Mouse (Mus musculus) heart, adult 2 months (tissue): ENCODE measurements at regions not wholly inside any gene's neighbourhood (a gene's known extent, or its start where the extent isn't known, plus 50 kb on each side); places are given as distances from the start of the nearest gene placed in this dataset.
A peak's percentile ranks its signal among the peaks of the same experiment; 100 is the strongest.

Source experiments
- DNase-seq, 2 experiments: peaks; one replicate each; pipeline ENCODE4 v3.0.0; 2021
- H3K27ac ChIP-seq: fragments of 200-600 bp; 2 replicates; pipeline ENCODE4 v1.8.1; 2022
- H3K27me3 ChIP-seq: fragments of 200-500 bp; 2 replicates; pipeline ENCODE4 v1.6.1; 2012; ENCODE audit warnings: mild to moderate bottlenecking, low read length, inconsistent platforms, mixed read lengths; ENCODE audit not compliant: control insufficient read depth, insufficient read depth
- H3K36me3 ChIP-seq: fragments of 200-500 bp; 2 replicates; pipeline ENCODE4 v1.6.1; 2012; ENCODE audit warnings: low read length, inconsistent platforms; ENCODE audit not compliant: control insufficient read depth, insufficient read depth
- H3K4me1 ChIP-seq: fragments of 200-500 bp; 2 replicates; pipeline ENCODE4 v1.6.1; 2011; ENCODE audit warnings: low read length; ENCODE audit not compliant: control insufficient read depth, insufficient read depth
- H3K4me3 ChIP-seq: fragments of 200-600 bp; 2 replicates; pipeline ENCODE4 v1.8.1; 2022
- H3K79me2 ChIP-seq: fragments of 200-500 bp; replicated peaks from 2 replicates; pipeline ENCODE4 v1.6.1; 2012; ENCODE audit warnings: mild to moderate bottlenecking, inconsistent platforms, low read length, moderate library complexity, mixed read lengths; ENCODE audit not compliant: control insufficient read depth, insufficient read depth
- H3K9ac ChIP-seq: fragments of 200-500 bp; 2 replicates; pipeline ENCODE4 v1.6.1; 2012; ENCODE audit warnings: low read depth, mild to moderate bottlenecking, control low read depth, inconsistent platforms, low read length, mixed read lengths
- CTCF ChIP-seq: fragments of 200-600 bp; IDR thresholded peaks from 2 replicates; pipeline ENCODE4 v1.8.1; 2022; ENCODE audit warnings: antibody characterized with exemption, mild to moderate bottlenecking, moderate library complexity
- EP300 ChIP-seq: fragments of 200-500 bp; IDR thresholded peaks from 2 replicates; pipeline ENCODE4 v1.6.1; 2011; ENCODE audit warnings: low read depth, low read length, control low read depth; ENCODE audit not compliant: insufficient read depth
- POLR2A ChIP-seq: fragments of 200-500 bp; IDR thresholded peaks from 2 replicates; pipeline ENCODE4 v1.6.1; 2011; ENCODE audit warnings: mild to moderate bottlenecking, low read depth, low read length, control low read depth; ENCODE audit not compliant: insufficient read depth
- WGBS: fragments of 180-500 bp; shearing (Covaris S2); methylation state at CpG from one replicate; pipeline ENCODE4 v1.1.7; 2018; 5-methylcytosine and 5-hydroxymethylcytosine counted together
- intact Hi-C: fragments of 180-260 bp; cut with DNase I; formaldehyde crosslinking; loops from one replicate; pipeline ENCODE4 v1.15.1; 2025

- no peaks in the 10 kb centered on the region for H3K27me3 ChIP-seq
- TF ChIP-seq POLR2A (no peak), CTCF (no peak), EP300 (no peak)
- H3K36me3 ChIP-seq, result no peaks in the 10 kb centered on the region
- no peak overlapping the region for H3K27ac ChIP-seq
- H3K9ac ChIP-seq, result no peak overlapping the region
- no peaks in the 10 kb centered on the region for H3K79me2 ChIP-seq
- H3K4me1 ChIP-seq, result no peaks in the 10 kb centered on the region
- H3K4me3 ChIP-seq, result no peak overlapping the region
- WGBS, result 11% methylated on average over 6 of the region's 6 CpGs
- intact Hi-C loops, result no loop called here
- no peak for DNase-seq
Measured at GRCm38 (mm10) chr9:74021339-74021738, 52.6 kb upstream of the Unc13c start.

GRCm38 (mm10) chr9:74023922-74024321 is 55.2 kb upstream of the Unc13c start:
- TF ChIP-seq CTCF (no peak), POLR2A (no peak)
- no peak overlapping the region for H3K9ac ChIP-seq
- WGBS, result 57% methylated on average over 3 of the region's 3 CpGs

GRCm38 (mm10) chr9:74026131-74026530 is 57.4 kb upstream of the Unc13c start:
- H3K9ac ChIP-seq, result no peak overlapping the region
- intact Hi-C loops, result no loop called here

More at GRCm38 (mm10) chr9:74023922-74024321, 55.2 kb upstream of the Unc13c start:
- H3K79me2 ChIP-seq, result no peaks in the 10 kb centered on the region
- no peaks in the 10 kb centered on the region for H3K36me3 ChIP-seq
- DNase-seq, result no peak
- H3K27me3 ChIP-seq, result no peaks in the 10 kb centered on the region
- no peak overlapping the region for H3K4me3 ChIP-seq
- intact Hi-C loops, result no loop called here
- no peak overlapping the region for H3K27ac ChIP-seq
- no peaks in the 10 kb centered on the region for H3K4me1 ChIP-seq

GRCm38 (mm10) chr9:74028438-74028837 is 59.7 kb upstream of the Unc13c start:
- 53% methylated on average over 1 of the region's 1 CpGs for WGBS
- no peak for DNase-seq
- intact Hi-C loops, result no loop called here

More at GRCm38 (mm10) chr9:74026131-74026530, 57.4 kb upstream of the Unc13c start:
- Histone ChIP-seq H3K36me3 (no peaks in the 10 kb centered on the region), H3K4me1 (no peaks in the 10 kb centered on the region), H3K4me3 (no peak overlapping the region), H3K79me2 (no peaks in the 10 kb centered on the region), H3K27ac (no peak overlapping the region), H3K27me3 (no peaks in the 10 kb centered on the region)
- WGBS, result 51% methylated on average over 3 of the region's 3 CpGs
- no peak for DNase-seq
- TF ChIP-seq CTCF (no peak), EP300 (no peak), POLR2A (no peak)

GRCm38 (mm10) chr9:74045936-74046335 is 64.2 kb upstream of the Wdr72 start:
- TF ChIP-seq EP300, result no peak
- TF ChIP-seq CTCF, result no peak
- TF ChIP-seq POLR2A, result no peak
- 23% methylated on average over 3 of the region's 3 CpGs for WGBS
- DNase-seq, result peak; percentile 18 to 36
- Histone ChIP-seq H3K27ac (no peak overlapping the region), H3K79me2 (no peaks in the 10 kb centered on the region), H3K4me1 (no peaks in the 10 kb centered on the region), H3K4me3 (no peak overlapping the region), H3K27me3 (no peaks in the 10 kb centered on the region), H3K9ac (no peak overlapping the region), H3K36me3 (no peaks in the 10 kb centered on the region)
- intact Hi-C loops, result no loop called here

More at GRCm38 (mm10) chr9:74028438-74028837, 59.7 kb upstream of the Unc13c start:
- TF ChIP-seq CTCF (peak; percentile 73), EP300 (no peak)
- no peaks in the 10 kb centered on the region for H3K4me1 ChIP-seq
- no peak overlapping the region for H3K9ac ChIP-seq
- no peak overlapping the region for H3K27ac ChIP-seq
- no peaks in the 10 kb centered on the region for H3K79me2 ChIP-seq
- H3K36me3 ChIP-seq, result no peaks in the 10 kb centered on the region
- H3K4me3 ChIP-seq, result no peak overlapping the region
- H3K27me3 ChIP-seq, result no peaks in the 10 kb centered on the region

GRCm38 (mm10) chr9:74049776-74050175 is 60.4 kb upstream of the Wdr72 start:
- Histone ChIP-seq H3K79me2 (no peaks in the 10 kb centered on the region), H3K27me3 (no peaks in the 10 kb centered on the region), H3K4me3 (no peak overlapping the region), H3K36me3 (no peaks in the 10 kb centered on the region), H3K27ac (no peak overlapping the region), H3K4me1 (no peaks in the 10 kb centered on the region), H3K9ac (no peak overlapping the region)
- intact Hi-C loops, result no loop called here
- no peak for DNase-seq
- whole genome bisulfite sequencing, result 67% methylated on average over 3 of the region's 3 CpGs
- no peak for TF ChIP-seq EP300
- TF ChIP-seq POLR2A, result no peak
- TF ChIP-seq CTCF, result no peak
